Mouse (Mus musculus): ENCODE results near the gene Kif16b.

Kif16b gene

DNA sequence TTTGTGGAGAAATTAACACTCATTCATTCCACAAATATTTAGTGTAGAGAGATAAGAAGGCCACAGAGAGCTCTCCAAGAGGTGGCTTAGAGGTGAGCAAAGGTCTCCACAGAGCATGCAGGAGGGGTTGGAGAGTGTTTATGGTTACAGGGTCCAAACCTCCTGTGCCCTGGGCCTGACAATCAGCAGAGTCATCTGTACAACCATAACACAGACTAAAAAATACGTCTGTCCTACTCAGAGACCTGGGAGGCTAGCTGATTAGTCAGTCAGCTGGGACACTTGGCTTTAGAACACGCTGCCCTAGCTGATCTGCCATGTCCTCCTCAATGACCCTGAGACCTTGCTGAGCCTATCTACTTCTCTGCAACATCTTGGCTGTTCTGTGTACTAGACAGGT is 24.7 kb downstream of the Kif16b start:
- in situ Hi-C loops (cut with MboI; ENCODE audit: unreplicated experiment in 2 of 2), result no loop called here

DNA sequence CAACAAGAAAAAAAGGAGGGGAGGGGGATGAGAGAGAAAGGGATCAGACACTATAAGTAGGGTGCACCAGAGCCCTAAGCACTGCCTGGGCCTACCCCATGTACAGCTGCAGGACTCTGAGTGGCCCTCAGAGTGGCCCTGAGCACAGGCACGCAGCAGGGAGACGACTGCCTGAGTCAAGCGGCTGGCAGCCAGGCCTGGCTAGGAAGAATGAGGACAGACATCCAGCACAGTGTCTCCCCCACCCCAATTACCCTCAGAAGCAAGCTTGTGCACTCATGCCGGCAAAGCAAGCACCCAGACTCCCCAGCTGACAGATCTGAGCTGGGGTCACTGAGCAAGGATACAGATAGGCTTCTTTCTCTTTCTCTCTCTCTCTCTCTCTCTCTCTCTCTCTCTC is 25.4 kb downstream of the Kif16b start:
- in situ Hi-C loops (cut with MboI; ENCODE audit: unreplicated experiment in 2 of 2), result no loop called here

DNA sequence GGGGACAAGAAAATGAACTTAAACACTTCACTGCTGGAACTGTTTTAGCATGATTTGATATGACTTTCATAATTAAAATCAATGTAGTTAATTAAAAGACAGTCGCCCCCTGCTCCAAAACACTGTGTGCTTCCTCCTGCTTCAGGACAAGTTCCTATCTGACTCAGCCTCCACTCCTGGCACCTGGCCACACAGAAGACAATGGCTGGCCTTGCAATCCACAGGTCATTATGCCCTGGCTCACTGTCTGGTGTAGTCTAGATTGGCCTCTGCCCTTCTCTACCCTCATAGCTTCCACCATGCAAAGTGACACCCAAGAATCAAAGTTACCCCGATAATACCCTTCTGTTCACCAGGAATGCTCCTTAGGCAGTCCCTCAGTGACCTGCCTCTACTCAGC is 26.8 kb downstream of the Kif16b start:
- in situ Hi-C loops (cut with MboI; ENCODE audit: unreplicated experiment in 2 of 2), result no loop called here

DNA sequence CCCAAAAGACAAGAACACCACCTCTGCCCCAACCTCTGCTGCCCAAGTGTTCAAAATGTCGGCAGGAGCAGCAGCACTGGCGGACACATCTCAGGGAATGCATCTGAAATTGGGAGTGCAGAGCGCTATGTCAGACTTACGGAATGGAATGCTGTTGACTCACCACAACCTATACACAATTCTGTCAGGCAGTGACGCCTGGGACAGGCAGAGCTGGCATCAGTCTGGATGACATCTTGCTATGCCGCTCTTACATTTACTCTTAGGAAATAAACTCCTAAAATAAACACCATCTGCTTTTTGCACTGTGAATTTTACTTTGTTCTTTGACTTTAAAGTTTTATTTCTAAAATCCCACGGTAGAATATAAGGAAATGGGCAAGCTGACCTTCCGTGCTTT is 31.3 kb downstream of the Kif16b start:
- in situ Hi-C loops (cut with MboI; ENCODE audit: unreplicated experiment in 2 of 2), result no loop called here

DNA sequence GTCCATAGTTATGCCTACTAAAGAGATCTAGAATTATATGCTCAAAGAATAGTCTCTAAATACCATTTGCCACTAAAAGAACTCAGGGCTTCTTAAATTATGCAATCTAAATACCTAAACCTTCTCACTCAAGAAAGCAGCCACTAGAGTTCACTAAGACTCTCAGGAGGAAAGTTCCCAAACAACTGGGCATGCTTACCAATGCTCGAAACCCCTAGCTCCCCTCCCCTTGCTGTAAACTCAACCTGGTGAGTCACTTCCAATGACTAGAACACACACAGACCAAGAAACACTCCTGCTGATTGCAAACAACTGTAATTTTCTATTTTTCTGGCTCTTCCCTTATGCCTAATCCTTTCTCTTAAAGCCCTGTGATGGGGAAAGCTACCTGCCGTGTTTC is 33.9 kb downstream of the Kif16b start:
- in situ Hi-C loops (cut with MboI; ENCODE audit: unreplicated experiment in 2 of 2), result loop anchor here in 1 of 2 experiments (10.0 kb wide), 1 partner anchor 97 kb away; no protein-coding TSS in a partner anchor

- in situ Hi-C loops (cut with MboI; ENCODE audit: unreplicated experiment in 2 of 2), result loop anchor here in 1 of 2 experiments (10.0 kb wide), 1 partner anchor 104 kb away; no protein-coding TSS in a partner anchor
Measured at GRCm38 (mm10) chr2:142860994-142861393, 40.3 kb downstream of the Kif16b start.

- in situ Hi-C loops (cut with MboI; ENCODE audit: unreplicated experiment in 2 of 2), result no loop called here
Measured at GRCm38 (mm10) chr2:142859452-142859851, 41.9 kb downstream of the Kif16b start.

- in situ Hi-C loops (cut with MboI; ENCODE audit: unreplicated experiment in 2 of 2), result no loop called here
Measured at GRCm38 (mm10) chr2:142838775-142839174, 62.6 kb downstream of the Kif16b start.

DNA sequence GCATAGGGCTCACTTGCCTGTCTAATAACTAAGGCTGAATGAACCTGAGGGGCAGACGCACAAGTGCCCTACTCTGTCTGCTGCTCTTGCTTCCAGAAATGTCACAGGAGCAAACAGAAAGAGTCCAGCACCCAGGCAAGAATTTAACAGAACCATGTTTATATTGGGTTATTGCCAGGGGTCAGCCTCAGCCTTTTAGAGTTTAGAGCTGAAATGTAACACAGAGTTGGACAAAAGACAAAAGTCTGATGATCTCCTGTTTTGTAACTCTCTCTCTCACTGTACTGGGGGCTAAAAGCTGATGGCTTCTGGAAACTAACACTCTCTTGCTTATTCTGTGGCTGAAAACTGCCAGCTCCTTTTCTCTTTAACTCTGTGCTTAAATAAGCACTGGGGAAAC is 63.2 kb downstream of the Kif16b start:
- in situ Hi-C loops (cut with MboI; ENCODE audit: unreplicated experiment in 2 of 2), result no loop called here

- in situ Hi-C loops (cut with MboI; ENCODE audit: unreplicated experiment in 2 of 2), result no loop called here
Measured at GRCm38 (mm10) chr2:142834751-142835150, 66.6 kb downstream of the Kif16b start.

- in situ Hi-C loops (cut with MboI; ENCODE audit: unreplicated experiment in 2 of 2), result no loop called here
Measured at GRCm38 (mm10) chr2:142832617-142833422, 68.5 kb downstream of the Kif16b start.

DNA sequence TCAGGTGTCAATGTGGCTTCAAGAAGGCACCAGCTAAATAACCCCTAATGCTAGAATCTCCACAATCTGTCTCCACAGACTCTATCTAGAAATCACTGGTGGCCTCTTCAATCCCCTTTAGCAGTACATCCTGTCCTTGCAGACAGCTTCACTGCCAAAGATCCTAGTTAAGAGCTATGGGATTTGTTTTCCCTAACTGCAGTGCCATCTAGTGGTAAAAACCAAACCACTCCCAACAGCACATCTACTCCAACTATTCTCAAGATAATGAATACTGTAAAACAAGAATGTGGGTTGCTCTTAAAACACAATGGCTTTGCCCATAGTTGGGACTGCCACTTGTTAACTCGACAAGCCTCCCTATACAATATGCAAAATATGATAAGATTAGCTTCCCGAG is 88.3 kb downstream of the Kif16b start:
- in situ Hi-C loops (cut with MboI; ENCODE audit: unreplicated experiment in 2 of 2), result no loop called here

DNA sequence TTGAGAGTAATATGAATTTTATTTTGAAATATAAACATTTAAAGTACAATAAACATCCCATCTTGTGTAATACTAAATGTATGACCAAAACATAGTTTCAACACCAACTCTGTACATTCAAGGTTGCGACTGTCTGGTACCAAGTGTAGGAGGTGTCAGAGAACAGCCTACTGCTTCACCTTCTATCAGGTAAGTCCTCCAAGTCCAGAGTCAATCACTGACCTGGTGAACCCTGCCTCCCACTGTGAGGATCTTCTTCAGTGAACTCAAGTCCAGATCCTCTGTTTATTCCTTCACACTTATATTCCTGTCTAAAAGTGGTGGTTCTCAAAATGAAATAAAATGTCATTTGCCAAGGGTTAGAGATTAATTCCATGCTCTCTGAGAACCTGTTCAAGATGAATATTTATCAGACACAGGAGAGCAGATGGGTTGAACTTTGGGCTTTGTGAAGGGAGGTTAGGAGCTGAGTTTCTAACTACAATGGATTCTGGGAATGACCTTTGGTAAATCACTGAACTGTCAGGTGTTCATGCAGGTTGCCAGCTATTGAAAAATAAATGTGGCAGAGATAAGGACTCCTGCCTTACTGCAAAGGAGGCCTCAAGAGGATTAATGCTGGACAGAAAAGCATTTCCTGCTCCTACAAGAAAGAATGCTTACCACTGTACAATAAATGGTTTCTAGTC is 97.4 kb downstream of the Kif16b start:
- in situ Hi-C loops (cut with MboI; ENCODE audit: unreplicated experiment in 2 of 2), result no loop called here

DNA sequence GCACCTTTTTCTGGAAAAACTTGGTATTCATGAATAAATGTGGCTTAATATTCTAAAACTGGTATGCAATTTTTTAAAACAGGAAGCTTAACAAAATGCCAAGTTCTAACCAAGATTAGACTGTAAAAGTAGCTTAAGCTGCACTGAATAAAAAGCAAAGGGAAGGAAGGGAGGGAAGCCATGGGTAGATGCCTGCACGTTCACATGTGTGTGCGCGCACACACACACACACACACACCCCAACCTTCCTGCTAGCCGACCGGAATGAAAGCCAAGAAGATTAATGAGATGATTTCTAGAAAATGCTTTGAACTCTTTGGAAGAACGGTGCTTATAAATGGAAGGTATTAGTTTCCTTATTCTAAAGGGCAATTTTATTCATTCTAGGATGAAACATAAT is 104.0 kb downstream of the Kif16b start:
- in situ Hi-C loops (cut with MboI; ENCODE audit: unreplicated experiment in 2 of 2), result no loop called here

DNA sequence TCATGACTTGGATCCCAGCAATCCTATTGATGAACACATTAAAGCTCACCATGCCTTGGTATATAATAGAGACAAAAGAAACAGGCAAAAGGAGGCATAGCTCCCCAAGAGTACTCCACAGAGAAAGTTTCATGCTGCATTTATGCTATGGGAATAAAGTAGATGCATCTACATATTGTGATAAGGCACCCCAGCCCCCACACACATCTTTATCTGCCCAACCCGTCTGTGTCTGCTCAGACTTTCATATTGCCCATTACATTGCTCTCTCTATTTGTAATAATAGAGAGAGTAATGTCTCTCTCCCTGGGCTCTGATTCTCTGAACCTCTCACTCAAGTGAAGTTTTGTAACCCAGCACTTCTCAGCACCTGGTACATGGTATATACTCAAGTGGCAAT is 126.0 kb downstream of the Kif16b start:
- in situ Hi-C loops (cut with MboI; ENCODE audit: unreplicated experiment in 2 of 2), result no loop called here

- in situ Hi-C loops (cut with MboI; ENCODE audit: unreplicated experiment in 2 of 2), result no loop called here
Measured at GRCm38 (mm10) chr2:142774752-142775151, 126.6 kb downstream of the Kif16b start.

GRCm38 (mm10) chr2:142769647-142770121 is 131.6 kb downstream of the Kif16b start:
- in situ Hi-C loops (cut with MboI; ENCODE audit: unreplicated experiment in 2 of 2), result no loop called here

- in situ Hi-C loops (cut with MboI; ENCODE audit: unreplicated experiment in 2 of 2), result no loop called here
Measured at GRCm38 (mm10) chr2:142764276-142764675, 137.1 kb downstream of the Kif16b start.

DNA sequence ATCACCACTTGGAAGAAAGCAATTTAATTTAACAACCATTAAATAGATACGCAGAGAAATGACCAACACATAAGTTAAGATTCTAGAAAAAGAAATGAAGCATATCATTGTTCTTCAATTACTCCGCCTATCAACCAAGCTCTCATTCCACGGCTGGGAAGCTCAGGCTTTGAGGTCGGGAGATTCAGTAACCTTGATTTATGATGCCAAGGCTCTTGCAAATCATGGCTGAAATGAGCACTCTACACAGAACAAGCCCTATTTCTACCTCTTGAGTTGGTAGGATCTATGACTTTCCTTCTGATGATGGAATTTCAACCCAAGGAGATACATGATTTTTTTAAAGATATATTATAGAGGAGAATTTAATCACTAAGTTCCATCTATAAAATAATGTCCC is 140.5 kb downstream of the Kif16b start:
- in situ Hi-C loops (cut with MboI; ENCODE audit: unreplicated experiment in 2 of 2), result no loop called here

- in situ Hi-C loops (cut with MboI; ENCODE audit: unreplicated experiment in 2 of 2), result no loop called here
Measured at GRCm38 (mm10) chr2:142759192-142759591, 142.1 kb downstream of the Kif16b start.

DNA sequence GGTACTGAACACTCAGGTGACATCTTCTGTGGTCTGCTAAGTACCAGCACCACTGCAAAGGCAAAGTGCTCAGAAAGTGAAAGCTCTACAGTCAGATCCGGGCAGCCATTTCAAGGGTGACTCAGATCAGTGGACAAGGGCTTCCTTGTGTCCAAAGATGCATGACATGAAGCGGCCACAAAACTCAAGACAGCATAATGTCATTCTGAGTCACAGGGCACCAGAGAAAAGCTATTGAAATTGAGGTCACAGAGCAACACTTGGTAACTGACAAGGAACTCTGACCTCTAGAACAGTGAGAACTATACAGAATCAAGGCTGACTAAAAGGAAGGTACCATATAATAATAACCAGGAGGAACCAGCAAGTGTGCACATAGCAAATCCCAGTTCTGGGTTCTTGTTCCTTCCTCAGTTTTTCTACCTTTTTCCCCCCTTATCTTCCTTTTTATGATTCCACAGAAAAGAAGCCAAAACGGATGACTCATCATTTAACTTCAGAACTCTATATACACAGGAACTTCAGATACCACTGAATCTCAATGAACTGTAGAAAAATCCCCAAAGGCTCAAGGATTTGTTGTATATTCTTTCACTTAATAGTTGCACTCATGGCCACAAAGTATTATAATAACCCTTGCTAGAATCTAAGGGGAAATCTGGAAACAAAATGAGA is 143.1 kb downstream of the Kif16b start:
- in situ Hi-C loops (cut with MboI; ENCODE audit: unreplicated experiment in 2 of 2), result no loop called here

All from v-Abl transformed pro-B cells (cell line).